Mouse (Mus musculus) embryonic fibroblast, embryonic 13.5 days (primary cell): ENCODE results near the gene Tpbpb.

Experiments used
- CTCF ChIP-seq: IDR thresholded peaks from 2 replicates; pipeline ENCODE4 v1.5.1; 2011; ENCODE audit warnings: mild to moderate bottlenecking, control low read depth, low read length, moderate library complexity, borderline replicate concordance; ENCODE audit not compliant: insufficient read depth
- POLR2A ChIP-seq: IDR thresholded peaks from 2 replicates; pipeline ENCODE4 v1.6.1; 2011; ENCODE audit warnings: low read depth, mild to moderate bottlenecking, control low read depth, low read length, moderate library complexity

DNA sequence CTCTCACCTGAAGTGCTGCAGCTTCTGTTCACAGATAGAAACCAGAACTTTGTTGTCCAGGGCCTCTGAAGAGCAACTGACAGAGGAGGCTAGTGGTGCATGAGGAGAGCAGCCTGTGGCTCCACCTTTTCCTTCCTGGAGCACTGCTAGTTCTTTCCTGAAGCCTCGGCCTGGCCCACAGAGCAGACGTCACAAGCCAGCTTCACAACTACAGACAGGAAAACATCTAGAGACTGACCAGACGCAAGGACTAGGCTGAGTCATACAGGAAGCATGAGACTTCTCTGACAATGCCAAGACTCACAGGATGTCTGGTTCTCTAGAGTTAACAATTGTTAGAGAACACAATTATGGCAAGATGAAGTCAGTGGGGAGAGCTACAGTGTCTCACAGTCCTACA, 7.4 kb downstream of the Tpbpb start, which contains the start of gene Ctla2b:
- no peak for TF ChIP-seq POLR2A
- no peak for TF ChIP-seq CTCF
